Mouse (Mus musculus): ENCODE measurements at regions not wholly inside any gene's neighbourhood (a gene's known extent, or its start where the extent isn't known, plus 50 kb on each side); places are given as distances from the start of the nearest gene placed in this dataset.
"Not testable (repeated sequence)": the region's sequence is repeated elsewhere in the genome, so short reads cannot be mapped to it uniquely, and the experiment has no call there.

- DNase-seq (ENCODE audit: low spot score): no peak
These were observed 159.6 kb downstream of the Adgrd1 start for GRCm38 (mm10) chr5:129256136-129256535.

- no peak for DNase-seq (ENCODE audit: low spot score)
These were observed 160.7 kb downstream of the Adgrd1 start for GRCm38 (mm10) chr5:129257206-129257605.

- DNase-seq (ENCODE audit: low spot score): no peak
These were observed 164.1 kb downstream of the Adgrd1 start for GRCm38 (mm10) chr5:129260689-129261088.

GRCm38 (mm10) chr5:129263118-129263517 is 166.6 kb downstream of the Adgrd1 start:
- DNase-seq (ENCODE audit: low spot score): no peak

GRCm38 (mm10) chr5:129264363-129264762 is 167.8 kb downstream of the Adgrd1 start:
- no peak for DNase-seq (ENCODE audit: low spot score)

- DNase-seq (ENCODE audit: low spot score): no peak
These were observed 171.9 kb downstream of the Adgrd1 start for GRCm38 (mm10) chr5:129268456-129268855.

GRCm38 (mm10) chr5:129270051-129270472 is 173.5 kb downstream of the Adgrd1 start:
- DNase-seq (ENCODE audit: low spot score): no peak

GRCm38 (mm10) chr5:129281406-129281805 is 184.9 kb downstream of the Adgrd1 start:
- no peak for DNase-seq (ENCODE audit: low spot score)

GRCm38 (mm10) chr5:129282133-129282532 is 185.6 kb downstream of the Adgrd1 start:
- no peak for DNase-seq (ENCODE audit: low spot score)

- DNase-seq (ENCODE audit: low spot score): no peak
These were observed 186.3 kb downstream of the Adgrd1 start for GRCm38 (mm10) chr5:129282826-129283225.

GRCm38 (mm10) chr5:129287481-129287880 is 190.9 kb downstream of the Adgrd1 start:
- DNase-seq (ENCODE audit: low spot score): no peak

GRCm38 (mm10) chr5:129292821-129293220 is 196.3 kb downstream of the Adgrd1 start:
- DNase-seq (ENCODE audit: low spot score): not testable (repeated sequence)

GRCm38 (mm10) chr5:129294861-129295542 is 198.5 kb downstream of the Adgrd1 start:
- peak; percentile 24 for DNase-seq (ENCODE audit: low spot score)

GRCm38 (mm10) chr5:129297657-129298349 is 201.3 kb downstream of the Adgrd1 start:
- DNase-seq (ENCODE audit: low spot score): no peak

GRCm38 (mm10) chr5:129298646-129299455 is 202.2 kb upstream of the Sfswap start:
- DNase-seq (ENCODE audit: low spot score): no peak

- DNase-seq (ENCODE audit: low spot score): no peak
These were observed 201.6 kb upstream of the Sfswap start for GRCm38 (mm10) chr5:129299456-129299765.

- DNase-seq (ENCODE audit: low spot score): no peak
These were observed 200.6 kb upstream of the Sfswap start for GRCm38 (mm10) chr5:129300423-129300822.

GRCm38 (mm10) chr5:129315626-129316025 is 185.4 kb upstream of the Sfswap start:
- DNase-seq (ENCODE audit: low spot score): no peak

GRCm38 (mm10) chr5:129331094-129331523 is 169.9 kb upstream of the Sfswap start:
- DNase-seq (ENCODE audit: low spot score): no peak

GRCm38 (mm10) chr5:129332014-129332413 is 169.0 kb upstream of the Sfswap start:
- DNase-seq (ENCODE audit: low spot score): no peak

- DNase-seq (ENCODE audit: low spot score): peak; percentile 9
These were observed 162.5 kb upstream of the Sfswap start for GRCm38 (mm10) chr5:129338511-129338910.

GRCm38 (mm10) chr5:129344038-129344437 is 157.0 kb upstream of the Sfswap start:
- peak; percentile 40 for DNase-seq (ENCODE audit: low spot score)

GRCm38 (mm10) chr5:129350024-129350423 is 151.0 kb upstream of the Sfswap start:
- no peak for DNase-seq (ENCODE audit: low spot score)

All from left cerebral cortex, adult 11 months (tissue).